ENCODE assay signal across 8 mouse cellular contexts in genomic region chr17:15577291-15577694, GRCm38 (mm10). TPM values are rescaled to one million over a fixed set of nuclear protein-coding genes. Genes with fewer than 3 reads are reported as not detected.
DNase-seq lines count a peak whose midpoint lies in the region; ATAC-seq and TF ChIP-seq lines count a peak whose summit lies in the region.

No protein-coding gene starts in this region.

- WGBS in embryonic facial prominence, embryonic 10.5 days, result under 1% methylated on average over 32 of the region's 32 CpGs
- 1% methylated on average over 30 of the region's 32 CpGs for WGBS in heart, embryonic 13.5 days
- WGBS in kidney, embryonic 14.5 days, result 1% methylated on average over 32 of the region's 32 CpGs
- WGBS in lung, adult 2 months, result 2% methylated on average over 32 of the region's 32 CpGs
- 1% methylated on average over 32 of the region's 32 CpGs for WGBS in neural tube, embryonic 14.5 days

- H3K27me3 ChIP-seq in embryonic facial prominence, embryonic 10.5 days (replicated peaks; ENCODE audit: low read depth, poor library complexity, severe bottlenecking), result peaks cover 44% of the 10 kb centered on the region
- peaks cover 8% of the 10 kb centered on the region for H3K27me3 ChIP-seq in heart, embryonic 13.5 days (replicated peaks)
- 0 out of 2 replicates have a peak, but pooled peaks cover 2% of the 10 kb centered on the region for H3K27me3 ChIP-seq in kidney, embryonic 14.5 days (ENCODE audit: control insufficient read depth, insufficient read depth, low read length)
- H3K27me3 ChIP-seq in neural tube, embryonic 14.5 days (ENCODE audit: control insufficient read depth, insufficient read depth, low read length), result no peaks in the 10 kb centered on the region

- H3K4me3 ChIP-seq in embryonic facial prominence, embryonic 10.5 days, result peak overlapping the region; percentile 51
- H3K4me3 ChIP-seq in heart, embryonic 13.5 days, result peak overlapping the region; percentile 47
- H3K4me3 ChIP-seq in kidney, embryonic 14.5 days (ENCODE audit: low read length), result peak overlapping the region; percentile 35
- no peak overlapping the region for H3K4me3 ChIP-seq in lung, adult 2 months (replicated peaks; ENCODE audit: extremely low read depth, low read depth, low read length)
- H3K4me3 ChIP-seq in neural tube, embryonic 14.5 days (ENCODE audit: low read depth, low read length), result peak overlapping the region; percentile 14; the same call in 1 of the 2 replicates

- ATAC-seq in heart, embryonic 13.5 days (ENCODE audit: extremely low read depth, insufficient number of reproducible peaks, low FRiP score, low TSS enrichment), result no peak
- peak; percentile 72; the same call in 1 of the 2 replicates for ATAC-seq in kidney, embryonic 14.5 days (ENCODE audit: low FRiP score, low TSS enrichment)
- peak; percentile 65 for ATAC-seq in neural tube, embryonic 14.5 days (ENCODE audit: low read depth)
- ATAC-seq in monocyte, adult 5-6 weeks (replicated peaks; ENCODE audit: insufficient number of reproducible peaks, low FRiP score, low TSS enrichment, poor library complexity, severe bottlenecking), result no peak

- TF ChIP-seq POLR2A in lung, adult 2 months (IDR thresholded peaks at IDR 0.05; ENCODE audit: borderline replicate concordance, extremely low read depth, low read depth, low read length), result no peak

- no peaks in the 10 kb centered on the region for H3K36me3 ChIP-seq in embryonic facial prominence, embryonic 10.5 days (replicated peaks)
- no peaks in the 10 kb centered on the region for H3K36me3 ChIP-seq in heart, embryonic 13.5 days
- H3K36me3 ChIP-seq in kidney, embryonic 14.5 days (ENCODE audit: control insufficient read depth, insufficient read depth, low read length), result no peaks in the 10 kb centered on the region
- no peaks in the 10 kb centered on the region for H3K36me3 ChIP-seq in neural tube, embryonic 14.5 days (ENCODE audit: control insufficient read depth, insufficient read depth, low read length)

- H3K4me2 ChIP-seq in heart, embryonic 13.5 days, result peak overlapping the region; percentile 68
- peak overlapping the region; percentile 51 for H3K4me2 ChIP-seq in kidney, embryonic 14.5 days (replicated peaks; ENCODE audit: low read depth, low read length)
- H3K4me2 ChIP-seq in neural tube, embryonic 14.5 days (ENCODE audit: low read depth, low read length), result peak overlapping the region; percentile 40

- H3K9ac ChIP-seq in heart, embryonic 13.5 days, result peak overlapping the region; percentile 71
- 0 out of 2 replicates have a peak overlapping the region, but pooled peaks have one; percentile 7 for H3K9ac ChIP-seq in kidney, embryonic 14.5 days (ENCODE audit: low read depth, low read length)
- H3K9ac ChIP-seq in neural tube, embryonic 14.5 days (replicated peaks; ENCODE audit: low read depth, low read length), result no peak overlapping the region

- DNase-seq in cerebellum, postnatal 25 days, result peak; percentile 5 to 33
- DNase-seq in cerebellum, adult 9-10 months, result no peak
- peak; percentile 67 for DNase-seq in embryonic facial prominence, embryonic 10.5 days (ENCODE audit: low spot score)
- peak; percentile 20 for DNase-seq in lung, adult 2 months

- no peak for TF ChIP-seq CTCF in lung, adult 2 months (IDR thresholded peaks at IDR 0.05; ENCODE audit: insufficient read depth, low read length)

- no peaks in the 10 kb centered on the region for H3K4me1 ChIP-seq in embryonic facial prominence, embryonic 10.5 days
- H3K4me1 ChIP-seq in heart, embryonic 13.5 days, result peaks cover 8% of the 10 kb centered on the region
- no peaks in the 10 kb centered on the region for H3K4me1 ChIP-seq in kidney, embryonic 14.5 days (ENCODE audit: control insufficient read depth, insufficient read depth, low read length)
- peaks cover 2% of the 10 kb centered on the region; the same call in 1 of the 2 replicates for H3K4me1 ChIP-seq in lung, adult 2 months (ENCODE audit: control insufficient read depth, insufficient read depth, low read length)
- no peaks in the 10 kb centered on the region for H3K4me1 ChIP-seq in neural tube, embryonic 14.5 days (ENCODE audit: control insufficient read depth, insufficient read depth, low read length)

- no peaks in the 10 kb centered on the region for H3K9me3 ChIP-seq in embryonic facial prominence, embryonic 10.5 days
- H3K9me3 ChIP-seq in heart, embryonic 13.5 days, result no peaks in the 10 kb centered on the region
- H3K9me3 ChIP-seq in kidney, embryonic 14.5 days (ENCODE audit: control insufficient read depth, low read length), result no peaks in the 10 kb centered on the region
- no peaks in the 10 kb centered on the region for H3K9me3 ChIP-seq in neural tube, embryonic 14.5 days (ENCODE audit: control insufficient read depth, low read length)

- H3K27ac ChIP-seq in embryonic facial prominence, embryonic 10.5 days (replicated peaks), result no peak overlapping the region
- no peak overlapping the region for H3K27ac ChIP-seq in heart, embryonic 13.5 days (replicated peaks)
- no peak overlapping the region for H3K27ac ChIP-seq in kidney, embryonic 14.5 days (ENCODE audit: low read depth, low read length)
- H3K27ac ChIP-seq in neural tube, embryonic 14.5 days (ENCODE audit: low read depth, low read length), result no peak overlapping the region

RNA-seq across cellular contexts. Expression of gene Prdm9, which starts 13.1 kb away (rescaled TPM):
- 1.5 and 2.3 TPM in 2 replicates for polyA plus RNA-seq in embryonic facial prominence, embryonic 10.5 days (2016; fragmentation: Nextera tagmentation; extraction: Ambion mirVana)
- polyA plus RNA-seq in heart, embryonic 13.5 days (2015; fragmentation: Nextera tagmentation; extraction: Ambion mirVana), result 1.2 and 1.7 TPM in 2 replicates
- 1.6 TPM in 2 replicates for polyA plus RNA-seq in kidney, embryonic 14.5 days (2014; fragmentation: Nextera tagmentation; extraction: Ambion mirVana)
- polyA plus RNA-seq in lung, adult 2 months (2012; rRNA removed), result 0.86 and 1.0 TPM in 2 replicates
- polyA plus RNA-seq in neural tube, embryonic 14.5 days (2014; fragmentation: Nextera tagmentation; extraction: Ambion mirVana), result 1.0 and 2.7 TPM in 2 replicates
- 3.8 to 15.2 TPM (median 4.9 TPM) in 3 replicates for total RNA-seq in monocyte, adult 5-6 weeks (2017)

RNA-seq across cellular contexts. Expression of gene Pdcd2, which starts 50.2 kb away (rescaled TPM):
- 43.3 and 45.5 TPM in 2 replicates for polyA plus RNA-seq in embryonic facial prominence, embryonic 10.5 days (2016; fragmentation: Nextera tagmentation; extraction: Ambion mirVana)
- polyA plus RNA-seq in heart, embryonic 13.5 days (2015; fragmentation: Nextera tagmentation; extraction: Ambion mirVana), result 27.7 and 34.7 TPM in 2 replicates
- polyA plus RNA-seq in kidney, embryonic 14.5 days (2014; fragmentation: Nextera tagmentation; extraction: Ambion mirVana), result 54.2 and 54.5 TPM in 2 replicates
- 17.1 and 22.3 TPM in 2 replicates for polyA plus RNA-seq in lung, adult 2 months (2012; rRNA removed)
- polyA plus RNA-seq in neural tube, embryonic 14.5 days (2014; fragmentation: Nextera tagmentation; extraction: Ambion mirVana), result 68.2 and 78.1 TPM in 2 replicates
- 41.3 to 60.1 TPM (median 53.8 TPM) in 3 replicates for total RNA-seq in monocyte, adult 5-6 weeks (2017)

Comparison
In these comparisons a context has a peak if more than half of its experiments do, and no peak if none do; other contexts are left out.
1. ATAC-seq: peak in kidney, embryonic 14.5 days (single experiment) and neural tube, embryonic 14.5 days (single experiment); none in heart, embryonic 13.5 days (single experiment) and monocyte, adult 5-6 weeks (single experiment).
2. Peak in every context shown above with its lines, with median percentiles within 50 percentile points of each other: H3K4me2 ChIP-seq.